Mouse (Mus musculus) regulatory T cell (primary cell): Measurements from ENCODE around the gene Pip5kl1.

Experiments used
- in situ Hi-C: fragments of 300-600 bp; cut with MboI, MseI; formaldehyde crosslinking; loops from one replicate; pipeline ENCODE4 v1.15.1; 2025; ENCODE audit warnings: high pct_unique_total_duplicates

Pip5kl1 gene

DNA sequence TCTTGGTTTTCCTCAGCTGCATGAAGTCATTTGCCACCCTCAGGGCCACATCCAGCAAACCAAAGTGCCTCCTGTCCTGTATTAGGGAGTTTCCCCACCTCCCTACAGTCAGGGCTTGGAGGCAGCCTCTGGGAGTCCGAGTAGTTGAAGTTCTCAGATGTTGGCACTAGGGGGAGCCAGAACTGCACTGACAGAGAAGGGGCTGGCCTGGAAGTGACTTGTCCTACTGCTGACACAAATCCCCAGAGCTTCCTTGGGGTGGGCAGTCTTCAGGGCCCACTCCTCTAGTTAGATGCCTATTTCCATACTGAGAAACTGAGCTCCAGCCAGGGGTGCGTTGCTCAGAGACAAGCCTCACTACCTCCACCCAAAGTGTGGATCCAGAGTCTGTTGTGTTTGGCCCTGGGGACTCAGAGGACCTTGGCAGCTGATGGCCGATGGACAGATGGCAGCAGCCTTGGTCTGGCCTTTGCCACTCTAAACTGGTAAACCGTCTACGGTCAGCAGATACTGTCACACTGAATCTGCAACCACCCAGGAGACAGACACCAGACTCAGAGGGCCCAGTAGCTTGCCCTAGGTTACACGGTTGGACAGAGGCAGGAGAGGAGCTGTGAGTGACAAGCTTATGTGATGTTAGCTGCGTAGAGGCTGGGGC lies 57.3 kb downstream of the Pip5kl1 start:
- in situ Hi-C loops: loop anchor here (5.0 kb wide), 1 partner anchor 40 kb away; no protein-coding TSS in a partner anchor
